Mouse (Mus musculus): ENCODE results near the gene Pcyox1. TPM values are rescaled to one million over a fixed set of nuclear protein-coding genes. Genes with fewer than 3 reads are reported as not detected.
A peak's percentile ranks its signal among the peaks of the same experiment; 100 is the strongest.

Gene Pcyox1
- polyA plus RNA-seq, 1 experiment from 2014 or later, result 107 TPM

- H3K36me3 ChIP-seq (ENCODE audit: control insufficient read depth, insufficient read depth, low read length), result peaks cover 21% of the 10 kb centered on the region
Observed at GRCm38 (mm10) chr6:86431531-86431930, 34.6 kb upstream of the Pcyox1 start.

GRCm38 (mm10) chr6:86426358-86426757 lies 29.4 kb upstream of the Pcyox1 start, which contains the start of gene Gm44790:
TSS of gene Gm44790 (plus strand) at chr6:86426658.
- H3K27ac ChIP-seq (ENCODE audit: low read depth, low read length), result no peak within 1 kb of the TSS
- H3K9ac ChIP-seq (ENCODE audit: low read length), result no peak within 1 kb of the TSS
- WGBS, result 98% methylated on average over 1 of the region's 1 CpGs
- no peaks in the 10 kb centered on the region for H3K4me1 ChIP-seq (ENCODE audit: control insufficient read depth, insufficient read depth, low read length)
- H3K9me3 ChIP-seq (ENCODE audit: control insufficient read depth, low read length), result no peaks in the 10 kb centered on the region
- H3K36me3 ChIP-seq (ENCODE audit: control insufficient read depth, insufficient read depth, low read length), result peaks cover 20% of the 10 kb centered on the region
- no peak within 1 kb of the TSS for H3K4me2 ChIP-seq
- ATAC-seq (ENCODE audit: low FRiP score) (no peak), DNase-seq (ENCODE audit: low spot score, missing footprints) (no peak)
- no peaks in the 10 kb centered on the region for H3K27me3 ChIP-seq (ENCODE audit: control insufficient read depth, insufficient read depth, low read length)
- no peak within 1 kb of the TSS for H3K4me3 ChIP-seq (ENCODE audit: low read depth, low read length)

More at GRCm38 (mm10) chr6:86431531-86431930, 34.6 kb upstream of the Pcyox1 start:
- ATAC-seq (ENCODE audit: low FRiP score), result no peak
- Histone ChIP-seq H3K9me3 (ENCODE audit: control insufficient read depth, low read length) (no peaks in the 10 kb centered on the region), H3K4me3 (ENCODE audit: low read depth, low read length) (no peak overlapping the region), H3K27ac (ENCODE audit: low read depth, low read length) (no peak overlapping the region), H3K4me1 (ENCODE audit: control insufficient read depth, insufficient read depth, low read length) (no peaks in the 10 kb centered on the region), H3K27me3 (ENCODE audit: control insufficient read depth, insufficient read depth, low read length) (no peaks in the 10 kb centered on the region), H3K4me2 (no peak overlapping the region), H3K9ac (ENCODE audit: low read length) (no peak overlapping the region)
- 93% methylated on average over 3 of the region's 3 CpGs for WGBS
- DNase-seq (ENCODE audit: low spot score, missing footprints), result peak; percentile 66

GRCm38 (mm10) chr6:86420491-86420890 lies 23.5 kb upstream of the Pcyox1 start:
- DNase-seq (ENCODE audit: low spot score, missing footprints), result no peak
- WGBS, result 76% methylated on average over 6 of the region's 6 CpGs
- Histone ChIP-seq H3K9ac (ENCODE audit: low read length) (no peak overlapping the region), H3K27me3 (ENCODE audit: control insufficient read depth, insufficient read depth, low read length) (no peaks in the 10 kb centered on the region), H3K9me3 (ENCODE audit: control insufficient read depth, low read length) (no peaks in the 10 kb centered on the region), H3K27ac (ENCODE audit: low read depth, low read length) (no peak overlapping the region), H3K4me2 (no peak overlapping the region), H3K4me1 (ENCODE audit: control insufficient read depth, insufficient read depth, low read length) (no peaks in the 10 kb centered on the region), H3K4me3 (ENCODE audit: low read depth, low read length) (no peak overlapping the region), H3K36me3 (ENCODE audit: control insufficient read depth, insufficient read depth, low read length) (peaks cover 32% of the 10 kb centered on the region)
- no peak for ATAC-seq (ENCODE audit: low FRiP score)

GRCm38 (mm10) chr6:86419239-86419638 lies 22.3 kb upstream of the Pcyox1 start:
- H3K4me3 ChIP-seq (ENCODE audit: low read depth, low read length), result no peak overlapping the region
- H3K27ac ChIP-seq (ENCODE audit: low read depth, low read length), result no peak overlapping the region
- WGBS, result 96% methylated on average over 3 of the region's 3 CpGs
- DNase-seq (ENCODE audit: low spot score, missing footprints) (no peak), ATAC-seq (ENCODE audit: low FRiP score) (no peak)
- H3K4me2 ChIP-seq, result no peak overlapping the region
- H3K4me1 ChIP-seq (ENCODE audit: control insufficient read depth, insufficient read depth, low read length), result no peaks in the 10 kb centered on the region
- H3K27me3 ChIP-seq (ENCODE audit: control insufficient read depth, insufficient read depth, low read length), result no peaks in the 10 kb centered on the region
- no peaks in the 10 kb centered on the region for H3K9me3 ChIP-seq (ENCODE audit: control insufficient read depth, low read length)
- H3K36me3 ChIP-seq (ENCODE audit: control insufficient read depth, insufficient read depth, low read length), result peaks cover 29% of the 10 kb centered on the region
- H3K9ac ChIP-seq (ENCODE audit: low read length), result no peak overlapping the region

- no peak overlapping the region for H3K4me3 ChIP-seq (ENCODE audit: low read depth, low read length)
- no peaks in the 10 kb centered on the region for H3K4me1 ChIP-seq (ENCODE audit: control insufficient read depth, insufficient read depth, low read length)
- 92% methylated on average over 6 of the region's 6 CpGs for WGBS
- no peak overlapping the region for H3K27ac ChIP-seq (ENCODE audit: low read depth, low read length)
- ATAC-seq (ENCODE audit: low FRiP score) (no peak), DNase-seq (ENCODE audit: low spot score, missing footprints) (no peak)
- H3K9ac ChIP-seq (ENCODE audit: low read length), result no peak overlapping the region
- H3K4me2 ChIP-seq, result no peak overlapping the region
- H3K9me3 ChIP-seq (ENCODE audit: control insufficient read depth, low read length), result no peaks in the 10 kb centered on the region
- no peaks in the 10 kb centered on the region for H3K27me3 ChIP-seq (ENCODE audit: control insufficient read depth, insufficient read depth, low read length)
- peaks cover 27% of the 10 kb centered on the region for H3K36me3 ChIP-seq (ENCODE audit: control insufficient read depth, insufficient read depth, low read length)
Observed at GRCm38 (mm10) chr6:86418711-86419110, 21.8 kb upstream of the Pcyox1 start.

GRCm38 (mm10) chr6:86406306-86406705 lies 9.4 kb upstream of the Pcyox1 start:
- Histone ChIP-seq H3K4me2 (peak overlapping the region; percentile 81), H3K9ac (ENCODE audit: low read length) (peak overlapping the region; percentile 42; the same call in 1 of the 2 replicates), H3K27me3 (ENCODE audit: control insufficient read depth, insufficient read depth, low read length) (no peaks in the 10 kb centered on the region), H3K9me3 (ENCODE audit: control insufficient read depth, low read length) (no peaks in the 10 kb centered on the region), H3K4me1 (ENCODE audit: control insufficient read depth, insufficient read depth, low read length) (peaks cover 5% of the 10 kb centered on the region; the same call in 1 of the 2 replicates), H3K4me3 (ENCODE audit: low read depth, low read length) (peak overlapping the region; percentile 14; the same call in 1 of the 2 replicates), H3K27ac (ENCODE audit: low read depth, low read length) (no peak overlapping the region), H3K36me3 (ENCODE audit: control insufficient read depth, insufficient read depth, low read length) (no peaks in the 10 kb centered on the region)
- ATAC-seq (ENCODE audit: low FRiP score), result no peak
- DNase-seq (ENCODE audit: low spot score, missing footprints), result no peak

- Histone ChIP-seq H3K9me3 (ENCODE audit: control insufficient read depth, low read length) (no peaks in the 10 kb centered on the region), H3K36me3 (ENCODE audit: control insufficient read depth, insufficient read depth, low read length) (no peaks in the 10 kb centered on the region), H3K4me3 (ENCODE audit: low read depth, low read length) (peak overlapping the region; percentile 87), H3K27ac (ENCODE audit: low read depth, low read length) (peak overlapping the region; percentile 100), H3K9ac (ENCODE audit: low read length) (peak overlapping the region; percentile 100), H3K27me3 (ENCODE audit: control insufficient read depth, insufficient read depth, low read length) (no peaks in the 10 kb centered on the region), H3K4me2 (peak overlapping the region; percentile 81), H3K4me1 (ENCODE audit: control insufficient read depth, insufficient read depth, low read length) (peaks cover 8% of the 10 kb centered on the region)
- under 1% methylated on average over 11 of the region's 11 CpGs for WGBS
- ATAC-seq (ENCODE audit: low FRiP score) (no peak), DNase-seq (ENCODE audit: low spot score, missing footprints) (peak; percentile 95)
Observed at GRCm38 (mm10) chr6:86404996-86405395, 8.0 kb upstream of the Pcyox1 start.

- H3K9ac ChIP-seq (ENCODE audit: low read length), result peak within 1 kb of the TSS; percentile 100
- WGBS, result under 1% methylated on average over 60 of the region's 62 CpGs
- peak within 1 kb of the TSS; percentile 87 for H3K4me3 ChIP-seq (ENCODE audit: low read depth, low read length)
- no peaks in the 10 kb centered on the region for H3K27me3 ChIP-seq (ENCODE audit: control insufficient read depth, insufficient read depth, low read length)
- H3K36me3 ChIP-seq (ENCODE audit: control insufficient read depth, insufficient read depth, low read length), result no peaks in the 10 kb centered on the region
- peak; percentile 96 for ATAC-seq (ENCODE audit: low FRiP score)
- H3K27ac ChIP-seq (ENCODE audit: low read depth, low read length), result peak within 1 kb of the TSS; percentile 100
- H3K4me2 ChIP-seq, result peak within 1 kb of the TSS; percentile 81
- peak; percentile 99 for DNase-seq (ENCODE audit: low spot score, missing footprints)
- H3K9me3 ChIP-seq (ENCODE audit: control insufficient read depth, low read length), result no peaks in the 10 kb centered on the region
- H3K4me1 ChIP-seq (ENCODE audit: control insufficient read depth, insufficient read depth, low read length), result peaks cover 8% of the 10 kb centered on the region
Observed at GRCm38 (mm10) chr6:86404100-86404861, 7.3 kb upstream of the Pcyox1 start, which contains the start of gene Tia1. TSS of gene Tia1 (plus strand) at chr6:86404219.

GRCm38 (mm10) chr6:86403728-86404099 lies 6.8 kb upstream of the Pcyox1 start:
- no peaks in the 10 kb centered on the region for H3K36me3 ChIP-seq (ENCODE audit: control insufficient read depth, insufficient read depth, low read length)
- no peaks in the 10 kb centered on the region for H3K27me3 ChIP-seq (ENCODE audit: control insufficient read depth, insufficient read depth, low read length)
- no peaks in the 10 kb centered on the region for H3K9me3 ChIP-seq (ENCODE audit: control insufficient read depth, low read length)
- peak overlapping the region; percentile 81 for H3K4me2 ChIP-seq
- peaks cover 8% of the 10 kb centered on the region for H3K4me1 ChIP-seq (ENCODE audit: control insufficient read depth, insufficient read depth, low read length)
- H3K4me3 ChIP-seq (ENCODE audit: low read depth, low read length), result peak overlapping the region; percentile 87
- DNase-seq (ENCODE audit: low spot score, missing footprints) (peak; percentile 99), ATAC-seq (ENCODE audit: low FRiP score) (peak; percentile 72)
- H3K9ac ChIP-seq (ENCODE audit: low read length), result peak overlapping the region; percentile 100
- H3K27ac ChIP-seq (ENCODE audit: low read depth, low read length), result peak overlapping the region; percentile 100
- under 1% methylated on average over 15 of the region's 15 CpGs for WGBS
